Mouse (Mus musculus): Measurements from ENCODE around the gene Wwp2. TPM values are rescaled to one million over a fixed set of nuclear protein-coding genes. Genes with fewer than 3 reads are reported as not detected.

Wwp2 gene
- total and polyA plus RNA-seq, 2 experiments from 2014 or later = 34.9 to 37.0 TPM

DNA sequence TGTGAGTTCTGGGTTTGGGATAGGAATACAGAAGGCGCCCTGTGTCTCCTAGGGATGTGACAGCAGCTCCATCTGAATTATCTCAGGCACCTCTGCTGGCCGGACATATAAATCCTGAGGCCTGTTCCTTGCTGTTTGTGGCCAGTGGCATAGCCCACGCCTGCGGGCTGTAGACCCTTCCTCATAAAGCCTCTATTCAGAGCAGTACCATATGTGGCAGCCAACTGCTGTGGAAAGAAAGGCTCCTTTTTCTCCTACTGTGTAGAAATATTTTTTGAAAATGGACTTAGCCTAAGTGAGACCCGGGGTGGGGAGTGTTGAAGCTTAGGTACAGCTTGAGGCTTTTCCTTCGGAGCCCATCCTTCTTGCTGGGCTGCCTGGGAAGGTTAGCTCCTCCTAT, 22.1 kb downstream of the Wwp2 start:
- ATAC-seq = no peak
- no peak for DNase-seq
- H3K9ac ChIP-seq = no peak overlapping the region
- peaks cover 29% of the 10 kb centered on the region for H3K36me3 ChIP-seq (ENCODE audit: insufficient read depth)
- no peak for TF ChIP-seq CTCF (IDR thresholded peaks at IDR 0.05; ENCODE audit: low read depth)
- 86% methylated on average over 6 of the region's 6 CpGs for WGBS
- H3K4me3 ChIP-seq (ENCODE audit: low read depth, low read length) = no peak overlapping the region
- no peak overlapping the region for H3K4me2 ChIP-seq (ENCODE audit: low read depth)
- H3K9me3 ChIP-seq (ENCODE audit: low read length) = no peaks in the 10 kb centered on the region
- H3K4me1 ChIP-seq (ENCODE audit: insufficient read depth) = no peaks in the 10 kb centered on the region
- no peak overlapping the region for H3K27ac ChIP-seq (ENCODE audit: low read depth, low read length)
- H3K27me3 ChIP-seq (ENCODE audit: insufficient read depth, low read length) = no peaks in the 10 kb centered on the region

DNA sequence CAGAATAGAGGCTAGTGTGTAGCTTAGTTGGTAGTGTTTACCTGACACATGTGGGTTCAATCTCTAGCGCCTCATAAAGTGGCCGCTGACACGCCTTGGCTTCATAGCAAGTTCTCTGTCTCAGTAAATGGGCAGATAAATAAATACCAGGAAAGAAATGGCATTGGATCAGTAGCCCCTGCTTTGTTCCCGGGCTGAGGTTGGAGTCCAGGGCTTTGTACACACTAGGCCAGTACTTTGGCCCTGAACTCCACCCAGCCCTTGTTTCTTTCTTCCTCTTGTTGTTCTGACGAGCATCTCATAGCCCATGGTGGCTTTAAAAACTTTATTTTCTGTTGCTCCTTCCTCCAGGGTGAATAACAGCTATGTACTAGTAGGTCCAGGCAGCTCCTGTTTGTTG, 26.3 kb downstream of the Wwp2 start:
- no peak overlapping the region for H3K4me2 ChIP-seq (ENCODE audit: low read depth)
- H3K9ac ChIP-seq = no peak overlapping the region
- H3K27ac ChIP-seq (ENCODE audit: low read depth, low read length) = no peak overlapping the region
- WGBS = 94% methylated on average over 5 of the region's 5 CpGs
- H3K4me1 ChIP-seq (ENCODE audit: insufficient read depth) = no peaks in the 10 kb centered on the region
- no peak for TF ChIP-seq CTCF (IDR thresholded peaks at IDR 0.05; ENCODE audit: low read depth)
- DNase-seq (no peak), ATAC-seq (no peak)
- H3K4me3 ChIP-seq (ENCODE audit: low read depth, low read length) = no peak overlapping the region
- no peaks in the 10 kb centered on the region for H3K9me3 ChIP-seq (ENCODE audit: low read length)
- peaks cover 29% of the 10 kb centered on the region for H3K36me3 ChIP-seq (ENCODE audit: insufficient read depth)
- no peaks in the 10 kb centered on the region for H3K27me3 ChIP-seq (ENCODE audit: insufficient read depth, low read length)

DNA sequence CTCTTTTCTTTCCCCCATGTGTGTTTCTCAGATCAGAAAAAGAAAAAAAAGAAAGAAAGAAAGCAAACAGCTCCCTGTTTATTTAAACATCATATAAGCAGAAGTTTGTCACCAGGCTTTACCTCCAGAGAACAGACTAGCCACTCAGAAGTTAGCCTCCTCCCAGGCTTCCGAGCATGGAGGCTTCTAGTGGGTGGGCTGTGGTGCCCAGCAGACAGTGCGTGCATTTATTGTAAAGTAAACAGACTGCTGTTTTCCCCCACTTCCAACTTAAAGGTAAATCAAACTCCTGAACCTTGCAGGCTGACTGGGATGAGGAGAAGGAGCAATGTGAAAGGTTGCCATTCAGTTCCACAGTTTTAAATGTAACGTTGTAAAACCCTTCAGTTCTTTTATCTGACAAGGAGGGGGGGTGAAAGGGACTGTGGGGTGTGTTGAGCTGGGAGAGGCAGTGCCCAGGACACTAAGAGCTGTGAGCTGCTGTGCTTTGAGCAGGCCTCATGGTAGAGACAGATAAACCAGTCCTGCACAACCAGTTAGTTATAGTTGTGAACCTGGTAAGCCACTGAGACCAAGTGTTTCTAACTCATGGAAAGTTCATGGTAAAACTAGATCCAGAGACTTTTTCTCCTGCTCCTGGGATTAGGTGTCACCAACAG, 29.3 kb downstream of the Wwp2 start:
- 67% methylated on average over 3 of the region's 3 CpGs for WGBS
- no peak for DNase-seq
- H3K36me3 ChIP-seq (ENCODE audit: insufficient read depth) = peaks cover 18% of the 10 kb centered on the region

DNA sequence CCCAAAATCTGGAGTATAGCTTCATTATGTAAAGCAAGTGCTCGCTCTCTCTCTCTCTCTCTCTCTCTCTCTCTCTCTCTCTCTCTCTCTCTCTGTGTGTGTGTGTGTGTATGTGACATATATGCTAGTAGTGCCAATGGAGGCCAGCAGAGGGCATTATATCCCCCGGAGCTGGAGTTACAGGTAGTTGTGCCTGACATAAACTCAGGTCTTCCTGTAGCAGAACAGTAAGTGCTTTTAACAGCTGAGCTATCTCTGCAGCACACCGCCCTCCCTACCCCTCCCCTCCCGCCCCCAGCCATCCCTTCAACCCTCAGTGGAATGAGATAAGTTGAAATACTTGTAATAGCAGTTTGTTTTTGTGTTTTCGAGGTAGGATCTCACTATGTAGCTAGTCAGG, 30.5 kb downstream of the Wwp2 start:
- no peak overlapping the region for H3K27ac ChIP-seq (ENCODE audit: low read depth, low read length)
- H3K27me3 ChIP-seq (ENCODE audit: insufficient read depth, low read length) = no peaks in the 10 kb centered on the region
- no peak overlapping the region for H3K9ac ChIP-seq
- H3K9me3 ChIP-seq (ENCODE audit: low read length) = no peaks in the 10 kb centered on the region
- no peak overlapping the region for H3K4me3 ChIP-seq (ENCODE audit: low read depth, low read length)
- no peaks in the 10 kb centered on the region for H3K4me1 ChIP-seq (ENCODE audit: insufficient read depth)
- H3K36me3 ChIP-seq (ENCODE audit: insufficient read depth) = peaks cover 15% of the 10 kb centered on the region
- ATAC-seq = no peak
- H3K4me2 ChIP-seq (ENCODE audit: low read depth) = no peak overlapping the region
- WGBS = 94% methylated on average over 5 of the region's 5 CpGs
- no peak for DNase-seq
- TF ChIP-seq CTCF (IDR thresholded peaks at IDR 0.05; ENCODE audit: low read depth) = peak; percentile 39

More for the DNA sequence above, 29.3 kb downstream of the Wwp2 start:
- Histone ChIP-seq H3K27ac (ENCODE audit: low read depth, low read length) (no peak overlapping the region), H3K4me2 (ENCODE audit: low read depth) (no peak overlapping the region), H3K9ac (no peak overlapping the region), H3K27me3 (ENCODE audit: insufficient read depth, low read length) (no peaks in the 10 kb centered on the region), H3K4me3 (ENCODE audit: low read depth, low read length) (no peak overlapping the region), H3K9me3 (ENCODE audit: low read length) (no peaks in the 10 kb centered on the region), H3K4me1 (ENCODE audit: insufficient read depth) (no peaks in the 10 kb centered on the region)
- ATAC-seq = no peak
- no peak for TF ChIP-seq CTCF (IDR thresholded peaks at IDR 0.05; ENCODE audit: low read depth)

DNA sequence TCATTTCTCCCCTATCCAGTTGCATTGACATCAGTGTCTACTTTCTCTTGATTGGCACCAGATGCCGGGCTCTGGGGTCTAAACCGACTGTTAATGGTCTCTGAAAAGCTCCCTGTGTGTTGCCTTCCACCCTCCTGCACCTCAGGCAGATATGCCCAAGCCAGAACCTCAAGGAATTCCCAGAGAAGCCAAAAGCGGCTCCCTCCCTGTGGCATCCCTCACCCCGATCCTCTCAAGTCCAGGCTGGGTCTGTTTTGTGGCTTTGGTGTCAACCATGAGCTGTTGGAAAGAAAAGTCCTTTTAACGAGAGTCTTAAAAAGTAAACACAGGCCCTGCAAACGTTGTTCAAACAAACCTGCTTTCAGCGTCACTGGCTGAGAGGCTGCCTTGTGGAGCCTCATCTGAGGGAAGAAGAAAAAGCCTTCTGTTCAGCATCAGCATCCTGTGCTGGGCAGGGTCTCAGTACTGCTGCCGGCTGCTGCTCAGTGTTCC, 32.7 kb downstream of the Wwp2 start:
- Histone ChIP-seq H3K9me3 (ENCODE audit: low read length) (no peaks in the 10 kb centered on the region), H3K4me1 (ENCODE audit: insufficient read depth) (no peaks in the 10 kb centered on the region), H3K27me3 (ENCODE audit: insufficient read depth, low read length) (no peaks in the 10 kb centered on the region), H3K36me3 (ENCODE audit: insufficient read depth) (peaks cover 17% of the 10 kb centered on the region), H3K27ac (ENCODE audit: low read depth, low read length) (no peak overlapping the region), H3K4me3 (ENCODE audit: low read depth, low read length) (no peak overlapping the region), H3K4me2 (ENCODE audit: low read depth) (no peak overlapping the region), H3K9ac (no peak overlapping the region)
- TF ChIP-seq CTCF (IDR thresholded peaks at IDR 0.05; ENCODE audit: low read depth) = no peak
- DNase-seq (no peak), ATAC-seq (no peak; the same call in 1 of the 2 replicates)
- 50% methylated on average over 8 of the region's 8 CpGs for WGBS

DNA sequence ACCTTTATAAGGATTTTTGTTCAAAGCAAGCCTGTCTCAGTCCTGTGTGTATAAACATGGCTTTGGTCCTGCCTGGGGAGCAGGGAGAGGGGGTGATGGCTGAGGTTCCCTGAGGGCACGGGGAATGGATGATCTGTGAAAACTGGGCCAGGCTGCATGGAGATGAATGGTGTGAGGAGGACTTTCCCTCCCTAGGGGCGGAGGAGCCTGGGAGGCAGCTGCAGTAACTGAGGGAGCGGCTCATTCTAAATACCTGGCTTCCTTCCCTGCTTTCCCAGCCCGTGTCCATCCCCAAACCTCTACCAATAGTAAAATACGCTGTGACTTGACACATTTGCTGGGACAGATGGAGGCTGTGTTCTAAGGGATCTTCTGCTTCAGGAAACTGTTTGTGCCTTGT, 34.1 kb downstream of the Wwp2 start:
- TF ChIP-seq CTCF (IDR thresholded peaks at IDR 0.05; ENCODE audit: low read depth) = no peak
- Histone ChIP-seq H3K27me3 (ENCODE audit: insufficient read depth, low read length) (no peaks in the 10 kb centered on the region), H3K9me3 (ENCODE audit: low read length) (no peaks in the 10 kb centered on the region), H3K36me3 (ENCODE audit: insufficient read depth) (peaks cover 16% of the 10 kb centered on the region), H3K27ac (ENCODE audit: low read depth, low read length) (no peak overlapping the region), H3K4me2 (ENCODE audit: low read depth) (no peak overlapping the region), H3K4me1 (ENCODE audit: insufficient read depth) (no peaks in the 10 kb centered on the region), H3K4me3 (ENCODE audit: low read depth, low read length) (no peak overlapping the region), H3K9ac (no peak overlapping the region)
- 67% methylated on average over 5 of the region's 5 CpGs for WGBS
- DNase-seq (no peak), ATAC-seq (no peak)

DNA sequence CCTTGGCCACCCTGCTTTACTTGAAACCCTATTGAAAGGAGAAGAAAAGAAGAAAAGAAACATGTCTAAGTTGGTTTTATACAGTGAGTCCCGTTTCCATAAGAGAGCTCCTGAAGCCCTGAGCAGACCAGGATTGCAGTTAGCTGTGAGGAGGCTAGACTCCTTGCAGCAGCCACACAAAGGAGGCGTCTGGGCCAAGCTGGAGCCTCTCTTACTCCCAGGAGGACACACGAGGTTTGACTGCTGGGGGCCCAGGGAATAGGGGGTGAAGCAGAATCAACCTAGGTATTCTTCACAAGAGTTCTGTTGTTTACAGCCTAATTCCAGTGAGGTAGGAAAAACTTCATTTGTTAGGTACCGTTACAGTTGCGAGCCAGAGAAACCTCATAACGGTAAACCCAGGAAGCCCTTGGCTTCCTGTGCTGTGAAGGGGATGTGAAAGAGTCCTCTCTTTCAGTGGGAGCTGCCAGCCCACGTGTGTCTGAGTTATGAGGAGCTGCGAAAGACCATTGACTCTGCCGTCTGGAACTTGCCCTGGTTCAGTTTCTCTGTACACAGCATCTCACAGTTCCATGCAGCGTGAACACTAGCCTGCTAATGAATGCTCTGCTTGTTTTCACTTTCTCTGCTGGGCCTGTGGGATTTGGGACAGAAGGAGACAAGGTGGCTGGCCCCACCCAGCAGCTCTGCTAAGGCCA, 36.4 kb downstream of the Wwp2 start:
- no peaks in the 10 kb centered on the region for H3K9me3 ChIP-seq (ENCODE audit: low read length)
- peaks cover 12% of the 10 kb centered on the region for H3K36me3 ChIP-seq (ENCODE audit: insufficient read depth)
- H3K4me1 ChIP-seq (ENCODE audit: insufficient read depth) = no peaks in the 10 kb centered on the region
- DNase-seq = no peak
- 61% methylated on average over 10 of the region's 10 CpGs for WGBS
- no peak overlapping the region for H3K4me2 ChIP-seq (ENCODE audit: low read depth)
- H3K9ac ChIP-seq = no peak overlapping the region
- no peak for TF ChIP-seq CTCF (IDR thresholded peaks at IDR 0.05; ENCODE audit: low read depth)
- no peaks in the 10 kb centered on the region for H3K27me3 ChIP-seq (ENCODE audit: insufficient read depth, low read length)
- no peak overlapping the region for H3K27ac ChIP-seq (ENCODE audit: low read depth, low read length)
- no peak overlapping the region for H3K4me3 ChIP-seq (ENCODE audit: low read depth, low read length)
- ATAC-seq = peak; percentile 40; the same call in 1 of the 2 replicates

All from forebrain, postnatal 0 days (tissue).